Mouse (Mus musculus): ENCODE results near the gene Elovl7. TPM values are rescaled to one million over a fixed set of nuclear protein-coding genes. Genes with fewer than 3 reads are reported as not detected.

Elovl7 gene
- polyA plus RNA-seq, 2 experiments: 0.51 to 1.8 TPM

DNA sequence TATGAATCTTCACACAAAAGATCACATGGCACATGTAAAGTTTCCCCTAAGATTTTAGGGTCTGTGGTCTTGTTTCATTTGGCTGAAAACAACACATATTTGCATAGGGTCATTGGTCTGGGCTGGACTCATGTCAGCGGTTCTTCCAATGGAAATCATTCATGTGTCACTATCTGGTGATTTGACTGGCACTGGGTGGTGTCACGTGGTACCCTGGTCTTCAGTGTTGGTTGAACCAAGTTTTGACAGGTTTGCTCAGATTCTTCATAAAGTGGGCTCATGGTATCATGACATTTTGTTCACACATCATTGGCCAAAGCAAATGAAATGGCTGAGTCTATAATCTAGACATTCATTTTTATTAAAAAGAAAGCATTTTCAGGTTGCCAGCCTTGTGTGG, 103.2 kb downstream of the Elovl7 start:
- Histone ChIP-seq H3K27me3 (ENCODE audit: control insufficient read depth, insufficient read depth, low read length) (no peaks in the 10 kb centered on the region), H3K4me2 (ENCODE audit: low read depth) (peak overlapping the region; percentile 90), H3K4me3 (ENCODE audit: insufficient read depth in 1 of 2, low read depth in 2 of 2, low read length in 2 of 2) (peak overlapping the region; percentile 71 to 98), H3K4me1 (replicated peaks; ENCODE audit: control insufficient read depth in 2 of 2, insufficient read depth in 2 of 2, low read length in 1 of 2) (peaks cover 17 to 21% of the 10 kb centered on the region in 2 experiments), H3K9me3 (ENCODE audit: control insufficient read depth, low read length) (no peaks in the 10 kb centered on the region), H3K9ac (replicated peaks) (peak overlapping the region; percentile 98), H3K27ac (no peak overlapping the region), H3K36me3 (replicated peaks; ENCODE audit: control insufficient read depth, insufficient read depth, low read depth) (peaks cover 6% of the 10 kb centered on the region)
- peak in 1 of 3 experiments; percentile 14 for DNase-seq (ENCODE audit: low read depth in 3 of 3, low spot score in 3 of 3)
- WGBS (ENCODE audit: insufficient replicate concordance): 62% methylated on average over 2 of the region's 2 CpGs
- ATAC-seq (ENCODE audit: insufficient read depth): no peak
- TF ChIP-seq CTCF (IDR thresholded peaks at IDR 0.05; ENCODE audit: low read depth) (no peak), EP300 (IDR thresholded peaks at IDR 0.05; ENCODE audit: low read depth) (no peak)

DNA sequence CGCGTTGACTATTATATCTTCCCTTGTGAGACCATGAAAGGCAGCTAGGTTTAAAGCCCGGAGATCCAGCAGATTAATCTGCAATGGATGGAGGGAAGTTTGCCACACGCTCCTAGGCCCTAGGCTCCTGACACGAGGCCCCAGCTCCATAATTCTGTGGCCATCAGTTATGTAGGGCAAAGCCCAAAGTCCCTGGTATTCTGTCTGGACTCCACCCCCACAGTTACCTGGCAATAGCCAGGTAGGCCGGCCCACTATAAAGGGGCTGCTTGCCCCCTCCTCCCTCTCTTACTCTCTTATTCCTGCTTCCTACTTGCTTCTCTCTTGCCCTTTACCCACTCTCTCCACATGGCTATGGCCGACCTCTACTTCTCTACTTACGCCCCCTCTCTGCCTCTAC, 104.8 kb downstream of the Elovl7 start:
- no peaks in the 10 kb centered on the region for H3K9me3 ChIP-seq (ENCODE audit: control insufficient read depth, low read length)
- no peak overlapping the region for H3K4me2 ChIP-seq (ENCODE audit: low read depth)
- no peak overlapping the region for H3K9ac ChIP-seq (replicated peaks)
- peaks cover 17 to 21% of the 10 kb centered on the region in 2 experiments for H3K4me1 ChIP-seq (replicated peaks; ENCODE audit: control insufficient read depth in 2 of 2, insufficient read depth in 2 of 2, low read length in 1 of 2)
- no peak for TF ChIP-seq CTCF (IDR thresholded peaks at IDR 0.05; ENCODE audit: low read depth)
- TF ChIP-seq EP300 (IDR thresholded peaks at IDR 0.05; ENCODE audit: low read depth): no peak
- peaks cover 9% of the 10 kb centered on the region for H3K36me3 ChIP-seq (replicated peaks; ENCODE audit: control insufficient read depth, insufficient read depth, low read depth)
- H3K4me3 ChIP-seq (ENCODE audit: insufficient read depth in 1 of 2, low read depth in 2 of 2, low read length in 2 of 2): no peak overlapping the region
- H3K27me3 ChIP-seq (ENCODE audit: control insufficient read depth, insufficient read depth, low read length): no peaks in the 10 kb centered on the region
- H3K27ac ChIP-seq: no peak overlapping the region
- DNase-seq (ENCODE audit: low read depth in 3 of 3, low spot score in 3 of 3) (no peak), ATAC-seq (ENCODE audit: insufficient read depth) (no peak)
- WGBS (ENCODE audit: insufficient replicate concordance): 90% methylated on average over 8 of the region's 8 CpGs

- 70% methylated on average over 8 of the region's 8 CpGs for WGBS (ENCODE audit: insufficient replicate concordance)
- no peak overlapping the region for H3K4me3 ChIP-seq (ENCODE audit: insufficient read depth in 1 of 2, low read depth in 2 of 2, low read length in 2 of 2)
- peaks cover 10 to 15% of the 10 kb centered on the region in 2 experiments for H3K4me1 ChIP-seq (replicated peaks; ENCODE audit: control insufficient read depth in 2 of 2, insufficient read depth in 2 of 2, low read length in 1 of 2)
- H3K27me3 ChIP-seq (ENCODE audit: control insufficient read depth, insufficient read depth, low read length): no peaks in the 10 kb centered on the region
- H3K9me3 ChIP-seq (ENCODE audit: control insufficient read depth, low read length): no peaks in the 10 kb centered on the region
- H3K27ac ChIP-seq: no peak overlapping the region
- H3K9ac ChIP-seq (replicated peaks): no peak overlapping the region
- DNase-seq (ENCODE audit: low read depth in 3 of 3, low spot score in 3 of 3) (no peak), ATAC-seq (ENCODE audit: insufficient read depth) (no peak)
- no peak overlapping the region for H3K4me2 ChIP-seq (ENCODE audit: low read depth)
- TF ChIP-seq EP300 (IDR thresholded peaks at IDR 0.05; ENCODE audit: low read depth): no peak
- no peak for TF ChIP-seq CTCF (IDR thresholded peaks at IDR 0.05; ENCODE audit: low read depth)
- H3K36me3 ChIP-seq (replicated peaks; ENCODE audit: control insufficient read depth, insufficient read depth, low read depth): peaks cover 13% of the 10 kb centered on the region
These were observed 106.0 kb downstream of the Elovl7 start for GRCm38 (mm10) chr13:108320216-108320615.

GRCm38 (mm10) chr13:108322466-108322865, 108.3 kb downstream of the Elovl7 start:
- Histone ChIP-seq H3K9ac (replicated peaks) (no peak overlapping the region), H3K4me2 (ENCODE audit: low read depth) (no peak overlapping the region), H3K4me1 (replicated peaks; ENCODE audit: control insufficient read depth in 2 of 2, insufficient read depth in 2 of 2, low read length in 1 of 2) (peaks cover 3 to 5% of the 10 kb centered on the region in 2 experiments), H3K27ac (no peak overlapping the region), H3K36me3 (replicated peaks; ENCODE audit: control insufficient read depth, insufficient read depth, low read depth) (peaks cover 17% of the 10 kb centered on the region), H3K4me3 (ENCODE audit: insufficient read depth in 1 of 2, low read depth in 2 of 2, low read length in 2 of 2) (no peak overlapping the region), H3K9me3 (ENCODE audit: control insufficient read depth, low read length) (no peaks in the 10 kb centered on the region), H3K27me3 (ENCODE audit: control insufficient read depth, insufficient read depth, low read length) (no peaks in the 10 kb centered on the region)
- 94% methylated on average over 2 of the region's 2 CpGs for WGBS (ENCODE audit: insufficient replicate concordance)
- ATAC-seq (ENCODE audit: insufficient read depth) (no peak), DNase-seq (ENCODE audit: low read depth in 3 of 3, low spot score in 3 of 3) (no peak)
- TF ChIP-seq EP300 (IDR thresholded peaks at IDR 0.05; ENCODE audit: low read depth) (no peak), CTCF (IDR thresholded peaks at IDR 0.05; ENCODE audit: low read depth) (no peak)

DNA sequence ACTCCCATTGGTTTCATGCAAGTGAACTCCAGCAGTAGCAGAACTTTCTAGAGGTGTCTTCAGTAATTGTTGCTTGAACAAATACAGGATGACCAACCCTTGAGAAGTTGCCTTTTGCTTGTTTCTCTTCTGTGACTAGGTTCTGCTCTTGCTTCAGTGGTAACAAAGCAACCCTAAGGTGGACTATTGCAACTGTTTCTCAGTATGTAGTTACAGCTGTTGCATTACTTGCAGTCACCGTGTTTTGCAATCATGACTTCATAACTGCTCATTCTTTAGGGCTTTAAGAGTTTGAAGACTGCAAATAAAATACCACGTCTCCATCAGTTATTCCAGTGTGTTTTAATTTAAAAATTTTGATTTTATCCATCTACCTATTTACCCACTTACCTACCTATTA, 109.1 kb downstream of the Elovl7 start:
- Histone ChIP-seq H3K9ac (replicated peaks) (no peak overlapping the region), H3K27me3 (ENCODE audit: control insufficient read depth, insufficient read depth, low read length) (no peaks in the 10 kb centered on the region), H3K27ac (no peak overlapping the region), H3K4me1 (replicated peaks; ENCODE audit: control insufficient read depth in 2 of 2, insufficient read depth in 2 of 2, low read length in 1 of 2) (no peaks in the 10 kb centered on the region), H3K4me3 (ENCODE audit: insufficient read depth in 1 of 2, low read depth in 2 of 2, low read length in 2 of 2) (no peak overlapping the region), H3K9me3 (ENCODE audit: control insufficient read depth, low read length) (no peaks in the 10 kb centered on the region), H3K36me3 (replicated peaks; ENCODE audit: control insufficient read depth, insufficient read depth, low read depth) (peaks cover 15% of the 10 kb centered on the region), H3K4me2 (ENCODE audit: low read depth) (no peak overlapping the region)
- TF ChIP-seq CTCF (IDR thresholded peaks at IDR 0.05; ENCODE audit: low read depth) (no peak), EP300 (IDR thresholded peaks at IDR 0.05; ENCODE audit: low read depth) (no peak)
- ATAC-seq (ENCODE audit: insufficient read depth): no peak
- 82% methylated on average over 2 of the region's 2 CpGs for WGBS (ENCODE audit: insufficient replicate concordance)
- DNase-seq (ENCODE audit: low read depth in 3 of 3, low spot score in 3 of 3): no peak
